Mouse (Mus musculus) intestine, postnatal 0 days (tissue): ENCODE data around the gene Isyna1. TPM values are rescaled to one million over a fixed set of nuclear protein-coding genes. Genes with fewer than 3 reads are reported as not detected.
A peak's percentile ranks its signal among the peaks of the same experiment; 100 is the strongest.

ENCODE experiments used
- ATAC-seq: fragments of 200-750 bp; cut with Nextera tagmentation; 2 replicates; pipeline ENCODE4 v1.8.0; 2017; ENCODE audit warnings: mild to moderate bottlenecking, moderate TSS enrichment, moderate library complexity
- H3K27ac ChIP-seq: fragments of 300-500 bp; sonication (generic); 2 replicates; pipeline ENCODE4 v1.5.1; 2014; ENCODE audit warnings: mild to moderate bottlenecking, low read depth, low read length, moderate library complexity
- H3K27me3 ChIP-seq: fragments of 300-500 bp; sonication (generic); replicated peaks from 2 replicates; pipeline ENCODE4 v1.6.1; 2014; ENCODE audit warnings: low read length, mixed read lengths; ENCODE audit not compliant: control insufficient read depth, insufficient read depth
- H3K36me3 ChIP-seq: fragments of 300-500 bp; sonication (generic); 2 replicates; pipeline ENCODE4 v1.6.1; 2014; ENCODE audit warnings: mild to moderate bottlenecking, moderate library complexity; ENCODE audit not compliant: control insufficient read depth, insufficient read depth
- H3K4me1 ChIP-seq: fragments of 300-500 bp; sonication (generic); replicated peaks from 2 replicates; pipeline ENCODE4 v1.6.1; 2014; ENCODE audit warnings: antibody characterized with exemption, low read length, mixed read lengths; ENCODE audit not compliant: control insufficient read depth, insufficient read depth
- H3K4me2 ChIP-seq: fragments of 300-500 bp; sonication (generic); replicated peaks from 2 replicates; pipeline ENCODE4 v1.6.1; 2014; ENCODE audit warnings: low read depth, mild to moderate bottlenecking, moderate library complexity
- H3K4me3 ChIP-seq: fragments of 300-500 bp; sonication (generic); 2 replicates; pipeline ENCODE4 v1.5.1; 2014; ENCODE audit warnings: low read depth, low read length
- H3K9ac ChIP-seq: fragments of 300-500 bp; sonication (generic); 2 replicates; pipeline ENCODE4 v1.6.1; 2014; ENCODE audit warnings: mild to moderate bottlenecking, low read depth, low read length
- H3K9me3 ChIP-seq: fragments of 300-500 bp; sonication (generic); 2 replicates; pipeline ENCODE4 v1.6.1; 2016; ENCODE audit warnings: mixed run types; ENCODE audit not compliant: control insufficient read depth
- CTCF ChIP-seq: sonication (generic); IDR thresholded peaks from 2 replicates; pipeline ENCODE4 v1.5.1; 2016; ENCODE audit warnings: low read depth, mild to moderate bottlenecking, control low read depth, antibody characterized with exemption, moderate library complexity
- WGBS: fragments of 180-500 bp; shearing (Covaris S2); extraction: QIAGEN DNeasy Blood & Tissue Kit; methylation state at CpG from one replicate; pipeline ENCODE4 v1.1.7; 2014; 5-methylcytosine and 5-hydroxymethylcytosine counted together
- polyA plus RNA-seq: library from polyadenylated mRNA; unstranded; fragments of >200 nt; fragmentation: Nextera tagmentation; extraction: Ambion mirVana; gene quantifications from 2 replicates; pipeline ENCODE4 v1.2.1, GENCODE M21; 2015

Isyna1 gene
- polyA plus RNA-seq, 1 experiment from 2014 or later = 21.0 TPM

DNA sequence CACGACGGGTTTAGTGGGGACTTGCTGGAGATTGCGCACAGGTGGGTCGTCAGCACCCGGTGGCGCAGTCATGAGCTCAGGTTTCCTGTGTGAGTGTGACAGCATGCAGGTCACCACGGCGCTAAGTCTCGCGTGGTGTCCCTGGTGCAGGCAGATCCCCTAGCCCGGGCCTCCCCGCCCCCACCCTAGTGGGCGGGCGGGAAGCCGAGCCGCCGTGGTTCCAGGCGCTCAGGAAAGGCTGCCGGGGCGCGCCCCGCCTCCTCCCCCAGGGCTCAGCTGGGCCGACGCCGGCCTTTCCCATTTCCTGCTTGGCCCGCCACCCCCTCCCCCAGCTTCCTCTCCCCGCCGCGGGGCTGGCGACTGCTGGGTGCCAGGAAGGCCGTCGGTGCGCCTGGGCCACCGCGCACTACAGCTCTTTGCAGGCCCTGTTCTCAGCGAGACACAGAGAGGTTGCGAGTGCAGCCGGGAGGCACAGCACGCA is 15.2 kb downstream of the Isyna1 start:
- H3K4me3 ChIP-seq = peak overlapping the region; percentile 44
- no peak for TF ChIP-seq CTCF
- H3K4me1 ChIP-seq = 0 out of 2 replicates have a peak, but pooled peaks cover 9% of the 10 kb centered on the region
- H3K9ac ChIP-seq = peak overlapping the region; percentile 55
- H3K27me3 ChIP-seq = no peaks in the 10 kb centered on the region
- ATAC-seq = peak; percentile 49
- H3K36me3 ChIP-seq = no peaks in the 10 kb centered on the region
- peak overlapping the region; percentile 96 for H3K4me2 ChIP-seq
- 2% methylated on average over 39 of the region's 39 CpGs for WGBS
- H3K9me3 ChIP-seq = no peaks in the 10 kb centered on the region
- peak overlapping the region; percentile 92 for H3K27ac ChIP-seq

DNA sequence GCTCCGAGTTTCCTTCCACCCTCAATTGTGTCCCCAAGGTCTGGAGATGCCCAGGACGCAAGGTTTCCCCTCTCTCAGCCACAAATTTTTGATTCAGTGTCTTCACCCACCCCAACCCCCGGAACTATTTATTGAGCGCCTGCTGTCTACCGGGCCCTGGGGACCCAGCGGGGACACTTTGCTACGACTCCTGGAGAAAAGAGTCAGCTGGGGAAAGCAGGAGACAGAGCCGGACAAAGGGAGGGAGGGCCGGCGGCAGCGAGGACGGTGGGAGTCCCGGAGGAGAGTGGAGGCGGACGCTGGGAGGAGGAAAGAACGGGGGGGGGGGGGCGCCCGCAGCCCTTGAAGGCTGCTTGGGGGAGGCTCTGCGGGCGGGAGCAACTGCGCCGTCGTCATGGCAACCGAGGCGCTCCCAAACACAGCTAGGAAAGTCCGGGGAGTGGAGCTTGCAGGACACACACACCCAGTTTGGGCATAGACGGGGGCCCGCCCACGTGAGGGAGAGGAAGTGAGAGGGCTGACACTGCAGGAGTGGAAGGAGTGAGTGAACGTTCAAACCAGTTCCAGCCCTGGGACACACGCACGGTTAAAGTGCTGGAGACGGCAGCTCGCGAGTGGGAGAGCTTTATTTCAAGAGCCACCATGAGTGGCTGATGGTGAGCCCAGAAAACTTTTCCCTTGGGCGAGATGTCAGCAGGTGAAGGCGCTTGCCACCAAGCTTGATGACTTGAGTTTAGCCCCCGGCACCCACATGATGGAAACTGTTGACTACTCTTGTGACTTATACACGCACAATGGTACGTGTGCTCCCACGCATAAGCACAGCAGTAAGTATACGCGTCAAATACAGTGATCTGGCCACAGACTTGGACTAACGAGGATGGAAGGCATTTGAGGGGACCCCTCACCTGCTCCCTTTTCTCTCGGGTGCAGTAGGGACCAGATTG is 15.9 kb downstream of the Isyna1 start:
- H3K27me3 ChIP-seq = no peaks in the 10 kb centered on the region
- H3K4me1 ChIP-seq = 0 out of 2 replicates have a peak, but pooled peaks cover 9% of the 10 kb centered on the region
- H3K4me3 ChIP-seq = peak overlapping the region; percentile 44
- peak overlapping the region; percentile 92 for H3K27ac ChIP-seq
- peak overlapping the region; percentile 55 for H3K9ac ChIP-seq
- WGBS = under 1% methylated on average over 42 of the region's 45 CpGs
- TF ChIP-seq CTCF = no peak
- peak; percentile 59 for ATAC-seq
- H3K9me3 ChIP-seq = no peaks in the 10 kb centered on the region
- no peaks in the 10 kb centered on the region for H3K36me3 ChIP-seq
- H3K4me2 ChIP-seq = peak overlapping the region; percentile 96

DNA sequence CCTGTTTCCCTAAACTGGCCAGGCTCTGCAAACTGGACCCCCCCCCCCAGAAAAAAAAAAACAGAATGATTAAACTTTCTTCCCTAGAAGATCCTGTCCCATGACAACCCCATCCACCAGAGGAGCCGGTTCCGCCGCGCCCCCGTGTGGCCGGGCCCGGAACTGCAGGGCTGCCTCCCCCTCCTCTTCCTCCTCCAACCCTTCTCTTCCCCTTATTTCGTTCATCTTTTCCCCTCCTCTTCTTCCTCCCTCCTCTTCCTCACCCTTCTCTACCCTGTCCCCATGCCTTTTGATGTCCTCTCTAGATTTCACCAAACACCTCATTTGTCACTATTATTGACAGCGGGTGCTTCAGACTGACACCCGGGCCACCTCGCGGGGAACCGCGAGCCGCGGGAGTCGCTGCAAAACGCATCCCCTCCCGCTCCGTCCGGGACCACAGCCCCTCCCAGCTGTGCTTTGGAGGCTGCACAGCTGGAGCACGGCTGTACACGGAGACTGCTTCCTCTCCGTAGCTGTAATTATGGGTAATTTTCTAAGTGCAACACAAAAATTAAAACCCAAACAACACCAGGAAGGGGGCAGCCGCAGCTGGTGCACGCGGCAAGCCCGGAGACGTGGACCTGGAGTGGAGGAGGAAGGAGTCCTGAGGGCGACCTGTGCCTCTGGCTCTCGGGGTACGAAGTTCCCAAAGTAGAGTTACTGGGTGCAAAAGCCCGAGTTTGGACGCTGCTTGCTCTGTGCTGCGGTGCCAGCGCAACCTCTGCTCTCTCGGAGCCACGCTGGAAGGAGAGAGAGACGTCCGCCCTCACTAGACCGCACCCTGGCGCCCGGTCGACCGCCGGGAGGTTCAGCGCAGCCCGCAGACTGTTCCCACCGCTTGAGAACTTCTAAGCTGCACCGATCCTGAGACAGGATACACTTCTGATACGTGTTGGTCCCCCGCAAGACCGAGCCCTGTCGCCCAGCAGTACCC is 16.9 kb downstream of the Isyna1 start:
- H3K27me3 ChIP-seq = no peaks in the 10 kb centered on the region
- H3K4me2 ChIP-seq = peak overlapping the region; percentile 96
- H3K9ac ChIP-seq = peak overlapping the region; percentile 45
- no peaks in the 10 kb centered on the region for H3K36me3 ChIP-seq
- WGBS = under 1% methylated on average over 54 of the region's 54 CpGs
- H3K27ac ChIP-seq = peak overlapping the region; percentile 92
- H3K4me3 ChIP-seq = peak overlapping the region; percentile 44
- H3K4me1 ChIP-seq = 0 out of 2 replicates have a peak, but pooled peaks cover 9% of the 10 kb centered on the region
- TF ChIP-seq CTCF = peak; percentile 93
- no peaks in the 10 kb centered on the region for H3K9me3 ChIP-seq
- ATAC-seq = 0 out of 2 replicates have a peak, but pooled peaks have one; percentile 5

DNA sequence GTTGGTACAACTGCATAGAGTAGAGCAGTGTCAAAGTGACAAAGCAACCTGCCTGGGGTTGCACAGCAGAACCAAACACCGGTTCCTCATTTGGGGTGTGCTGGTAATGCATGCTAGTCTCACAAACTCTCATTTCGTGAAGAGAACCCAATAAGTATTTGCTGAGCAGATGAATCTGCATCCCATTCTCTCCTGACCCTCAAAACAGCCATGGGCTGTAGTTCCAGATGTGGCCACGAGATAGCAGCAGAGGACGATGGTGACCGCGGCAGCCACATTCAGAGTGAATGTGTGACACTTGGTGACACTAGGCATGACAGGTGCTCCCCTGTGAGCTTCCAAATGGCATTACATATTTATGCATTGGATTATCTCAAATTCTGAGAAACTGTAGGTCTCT is 17.7 kb downstream of the Isyna1 start:
- Histone ChIP-seq H3K27me3 (no peaks in the 10 kb centered on the region), H3K4me2 (peak overlapping the region; percentile 96), H3K36me3 (no peaks in the 10 kb centered on the region), H3K4me1 (0 out of 2 replicates have a peak, but pooled peaks cover 9% of the 10 kb centered on the region), H3K9ac (peak overlapping the region; percentile 45), H3K4me3 (peak overlapping the region; percentile 44), H3K9me3 (no peaks in the 10 kb centered on the region), H3K27ac (peak overlapping the region; percentile 70)
- ATAC-seq = peak; percentile 7; the same call in 1 of the 2 replicates
- WGBS = under 1% methylated on average over 6 of the region's 6 CpGs
- peak; percentile 97 for TF ChIP-seq CTCF

DNA sequence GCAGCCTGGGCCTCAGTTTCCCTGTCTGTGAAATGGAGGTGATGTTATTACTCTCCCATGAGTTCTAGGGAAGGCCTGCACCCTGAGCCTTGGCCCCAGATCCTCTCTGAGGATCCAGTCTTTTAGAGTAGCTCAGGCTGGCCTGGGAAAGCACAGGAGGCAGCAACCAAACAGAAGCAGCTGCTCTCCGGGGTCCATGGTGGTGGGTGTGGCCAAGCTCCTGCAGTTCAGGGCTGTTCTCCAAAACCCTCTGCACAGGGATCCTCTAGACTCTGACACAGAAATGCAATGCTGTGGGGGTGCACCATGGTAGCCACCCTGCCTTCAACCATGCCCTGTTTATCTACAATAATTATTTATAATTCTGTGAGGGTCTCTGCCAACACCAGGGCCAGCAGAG is 19.6 kb downstream of the Isyna1 start:
- Histone ChIP-seq H3K4me1 (0 out of 2 replicates have a peak, but pooled peaks cover 9% of the 10 kb centered on the region), H3K36me3 (no peaks in the 10 kb centered on the region), H3K9me3 (no peaks in the 10 kb centered on the region), H3K9ac (no peak overlapping the region), H3K4me2 (no peak overlapping the region), H3K27ac (no peak overlapping the region), H3K27me3 (no peaks in the 10 kb centered on the region), H3K4me3 (no peak overlapping the region)
- 8% methylated on average over 1 of the region's 1 CpGs for WGBS
- no peak for ATAC-seq
- no peak for TF ChIP-seq CTCF
